Mouse (Mus musculus) intestine, embryonic 15.5 days (tissue): Measurements from ENCODE around the gene Rxra. TPM values are rescaled to one million over a fixed set of nuclear protein-coding genes. Genes with fewer than 3 reads are reported as not detected.

Source experiments
- ATAC-seq: fragments of 200-750 bp; cut with Nextera tagmentation; 2 replicates; pipeline ENCODE4 v1.8.0; 2017; ENCODE audit warnings: moderate TSS enrichment, moderate library complexity
- H3K27ac ChIP-seq: fragments of 300-500 bp; sonication (generic); 2 replicates; pipeline ENCODE4 v1.5.1; 2015; ENCODE audit warnings: mild to moderate bottlenecking, inconsistent platforms
- H3K27me3 ChIP-seq: fragments of 300-500 bp; sonication (generic); replicated peaks from 2 replicates; pipeline ENCODE4 v1.6.1; 2015; ENCODE audit warnings: inconsistent platforms
- H3K36me3 ChIP-seq: fragments of 300-500 bp; sonication (generic); 2 replicates; pipeline ENCODE4 v1.6.1; 2015; ENCODE audit warnings: inconsistent platforms
- H3K4me1 ChIP-seq: fragments of 300-500 bp; sonication (generic); replicated peaks from 2 replicates; pipeline ENCODE4 v1.6.1; 2015; ENCODE audit warnings: inconsistent platforms
- H3K4me2 ChIP-seq: fragments of 300-500 bp; sonication (generic); replicated peaks from 2 replicates; pipeline ENCODE4 v1.6.1; 2015; ENCODE audit warnings: mild to moderate bottlenecking, inconsistent platforms
- H3K4me3 ChIP-seq: fragments of 300-500 bp; sonication (generic); replicated peaks from 2 replicates; pipeline ENCODE4 v1.5.1; 2015; ENCODE audit warnings: inconsistent platforms
- H3K9ac ChIP-seq: fragments of 300-500 bp; sonication (generic); 2 replicates; pipeline ENCODE4 v1.6.1; 2015; ENCODE audit warnings: inconsistent platforms
- H3K9me3 ChIP-seq: fragments of 300-500 bp; sonication (generic); 2 replicates; pipeline ENCODE4 v1.6.1; 2016; ENCODE audit warnings: inconsistent platforms
- WGBS: fragments of 180-500 bp; shearing (Covaris S2); methylation state at CpG from one replicate; pipeline ENCODE4 v1.1.7; 2015; 5-methylcytosine and 5-hydroxymethylcytosine counted together
- polyA plus RNA-seq: library from polyadenylated mRNA; unstranded; fragments of >200 nt; fragmentation: Nextera tagmentation; extraction: Ambion mirVana; gene quantifications from 2 replicates; pipeline ENCODE4 v1.2.1, GENCODE M21; 2015

Gene Rxra
- polyA plus RNA-seq, 1 experiment from 2014 or later = 12.5 TPM

- ATAC-seq = peak; percentile 79
- no peak overlapping the region for H3K9ac ChIP-seq
- 36% methylated on average over 8 of the region's 8 CpGs for WGBS
- no peak overlapping the region for H3K4me2 ChIP-seq
- H3K27me3 ChIP-seq = no peaks in the 10 kb centered on the region
- H3K36me3 ChIP-seq = no peaks in the 10 kb centered on the region
- no peaks in the 10 kb centered on the region for H3K9me3 ChIP-seq
- H3K4me3 ChIP-seq = no peak overlapping the region
- peak overlapping the region; percentile 67 for H3K27ac ChIP-seq
- peaks cover 11% of the 10 kb centered on the region for H3K4me1 ChIP-seq
Measured at GRCm38 (mm10) chr2:27649862-27650661, 26.2 kb upstream of the Rxra start.

- Histone ChIP-seq H3K27me3 (no peaks in the 10 kb centered on the region), H3K4me3 (no peak overlapping the region), H3K9me3 (no peaks in the 10 kb centered on the region), H3K9ac (no peak overlapping the region), H3K36me3 (no peaks in the 10 kb centered on the region), H3K4me2 (no peak overlapping the region), H3K27ac (0 out of 2 replicates have a peak overlapping the region, but pooled peaks have one; percentile 67), H3K4me1 (peaks cover 9% of the 10 kb centered on the region)
- ATAC-seq = no peak
Measured at GRCm38 (mm10) chr2:27650991-27651390, 25.2 kb upstream of the Rxra start.

- ATAC-seq = no peak
- Histone ChIP-seq H3K4me3 (no peak overlapping the region), H3K9me3 (no peaks in the 10 kb centered on the region), H3K27me3 (no peaks in the 10 kb centered on the region), H3K4me2 (no peak overlapping the region), H3K36me3 (no peaks in the 10 kb centered on the region), H3K4me1 (peaks cover 21% of the 10 kb centered on the region), H3K9ac (no peak overlapping the region), H3K27ac (no peak overlapping the region)
- WGBS = 66% methylated on average over 5 of the region's 5 CpGs
Measured at GRCm38 (mm10) chr2:27653496-27654030, 22.7 kb upstream of the Rxra start.

GRCm38 (mm10) chr2:27654321-27655232, 21.7 kb upstream of the Rxra start:
- H3K36me3 ChIP-seq = no peaks in the 10 kb centered on the region

GRCm38 (mm10) chr2:27656576-27656975, 19.7 kb upstream of the Rxra start:
- no peaks in the 10 kb centered on the region for H3K36me3 ChIP-seq
- H3K27me3 ChIP-seq = no peaks in the 10 kb centered on the region
- no peaks in the 10 kb centered on the region for H3K9me3 ChIP-seq
- no peak overlapping the region for H3K9ac ChIP-seq
- no peak overlapping the region for H3K4me2 ChIP-seq
- no peak overlapping the region for H3K4me3 ChIP-seq
- peaks cover 15% of the 10 kb centered on the region; the same call in 1 of the 2 replicates for H3K4me1 ChIP-seq
- 0 out of 2 replicates have a peak overlapping the region, but pooled peaks have one; percentile 22 for H3K27ac ChIP-seq
- peak; percentile 81 for ATAC-seq

More at GRCm38 (mm10) chr2:27654321-27655232, 21.7 kb upstream of the Rxra start:
- Histone ChIP-seq H3K4me2 (no peak overlapping the region), H3K4me1 (peaks cover 21% of the 10 kb centered on the region), H3K27me3 (no peaks in the 10 kb centered on the region), H3K9me3 (no peaks in the 10 kb centered on the region), H3K4me3 (no peak overlapping the region), H3K27ac (no peak overlapping the region), H3K9ac (no peak overlapping the region)
- ATAC-seq = no peak
- WGBS = 65% methylated on average over 8 of the region's 8 CpGs

- peaks cover 9% of the 10 kb centered on the region; the same call in 1 of the 2 replicates for H3K4me1 ChIP-seq
- no peaks in the 10 kb centered on the region for H3K36me3 ChIP-seq
- no peak overlapping the region for H3K9ac ChIP-seq
- H3K27me3 ChIP-seq = no peaks in the 10 kb centered on the region
- no peak overlapping the region for H3K27ac ChIP-seq
- 71% methylated on average over 6 of the region's 6 CpGs for WGBS
- no peak for ATAC-seq
- H3K4me2 ChIP-seq = no peak overlapping the region
- no peak overlapping the region for H3K4me3 ChIP-seq
- H3K9me3 ChIP-seq = no peaks in the 10 kb centered on the region
Measured at GRCm38 (mm10) chr2:27665284-27665683, 11.0 kb upstream of the Rxra start.

- no peak for ATAC-seq
- no peak overlapping the region for H3K9ac ChIP-seq
- no peaks in the 10 kb centered on the region for H3K27me3 ChIP-seq
- no peak overlapping the region for H3K4me2 ChIP-seq
- no peak overlapping the region for H3K27ac ChIP-seq
- H3K9me3 ChIP-seq = no peaks in the 10 kb centered on the region
- peaks cover 23% of the 10 kb centered on the region for H3K4me1 ChIP-seq
- H3K36me3 ChIP-seq = no peaks in the 10 kb centered on the region
- H3K4me3 ChIP-seq = no peak overlapping the region
- 49% methylated on average over 4 of the region's 4 CpGs for WGBS
Measured at GRCm38 (mm10) chr2:27666719-27667118, 9.5 kb upstream of the Rxra start.

GRCm38 (mm10) chr2:27667677-27668076, 8.6 kb upstream of the Rxra start:
- Histone ChIP-seq H3K4me2 (no peak overlapping the region), H3K4me3 (no peak overlapping the region), H3K27ac (no peak overlapping the region), H3K4me1 (peaks cover 33% of the 10 kb centered on the region), H3K27me3 (no peaks in the 10 kb centered on the region), H3K36me3 (no peaks in the 10 kb centered on the region), H3K9me3 (no peaks in the 10 kb centered on the region), H3K9ac (no peak overlapping the region)
- 44% methylated on average over 4 of the region's 4 CpGs for WGBS
- ATAC-seq = no peak

- ATAC-seq = no peak
- Histone ChIP-seq H3K27ac (no peak overlapping the region), H3K36me3 (no peaks in the 10 kb centered on the region), H3K4me2 (no peak overlapping the region), H3K4me3 (no peak overlapping the region), H3K9ac (no peak overlapping the region), H3K4me1 (peaks cover 48% of the 10 kb centered on the region), H3K9me3 (no peaks in the 10 kb centered on the region), H3K27me3 (no peaks in the 10 kb centered on the region)
- 43% methylated on average over 5 of the region's 5 CpGs for WGBS
Measured at GRCm38 (mm10) chr2:27670746-27671145, 5.5 kb upstream of the Rxra start.

GRCm38 (mm10) chr2:27671633-27672091, 4.6 kb upstream of the Rxra start:
- Histone ChIP-seq H3K9me3 (no peaks in the 10 kb centered on the region), H3K27ac (peak overlapping the region; percentile 76), H3K4me2 (peak overlapping the region; percentile 38), H3K4me3 (no peak overlapping the region), H3K36me3 (no peaks in the 10 kb centered on the region), H3K9ac (peak overlapping the region; percentile 20; the same call in 1 of the 2 replicates), H3K27me3 (no peaks in the 10 kb centered on the region), H3K4me1 (peaks cover 53% of the 10 kb centered on the region)
- ATAC-seq = peak; percentile 70
- 14% methylated on average over 3 of the region's 3 CpGs for WGBS

GRCm38 (mm10) chr2:27676478-27677325, 462 bp downstream of the Rxra start:
- peak overlapping the region; percentile 91 for H3K9ac ChIP-seq
- H3K4me2 ChIP-seq = peak overlapping the region; percentile 96
- H3K36me3 ChIP-seq = no peaks in the 10 kb centered on the region
- WGBS = under 1% methylated on average over 60 of the region's 106 CpGs
- peak overlapping the region; percentile 97 for H3K27ac ChIP-seq
- peak overlapping the region; percentile 86 for H3K4me3 ChIP-seq
- no peaks in the 10 kb centered on the region for H3K9me3 ChIP-seq
- peak; percentile 52 for ATAC-seq
- no peaks in the 10 kb centered on the region for H3K27me3 ChIP-seq
- H3K4me1 ChIP-seq = peaks cover 70% of the 10 kb centered on the region
